Mouse (Mus musculus) B cell, adult 2 months (primary cell): ENCODE data around the gene Tcf25.

Source experiments
- DNase-seq, 2 experiments: peaks; one replicate each; pipeline ENCODE4 v3.0.0; 2022

Tcf25 gene

GRCm38 (mm10) chr8:123352118-123352517, 21.4 kb upstream of the Tcf25 start:
- DNase-seq = no peak

- DNase-seq = no peak
Measured at GRCm38 (mm10) chr8:123352786-123353185, 20.8 kb upstream of the Tcf25 start.

DNA sequence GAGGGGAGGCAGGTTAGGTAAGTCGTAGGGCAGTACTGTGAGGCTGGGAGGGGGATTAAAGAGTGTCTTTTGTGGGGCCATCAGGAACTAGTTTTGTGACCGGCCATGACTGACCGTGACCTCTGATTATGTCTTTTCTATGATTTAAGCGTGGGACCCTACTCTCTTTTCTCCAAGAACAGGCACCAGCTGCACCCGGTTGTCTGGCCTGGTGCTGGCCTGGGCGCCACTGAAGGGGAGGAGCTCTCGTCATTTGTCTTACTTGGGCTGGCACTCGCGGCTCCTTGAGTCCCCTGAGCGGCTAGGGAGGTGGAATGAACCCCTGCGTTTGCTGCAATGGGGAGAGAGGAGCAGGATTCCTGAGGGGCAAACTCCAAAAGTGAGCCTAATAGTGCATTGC, 20.3 kb upstream of the Tcf25 start:
- no peak for DNase-seq

GRCm38 (mm10) chr8:123361082-123361739, 12.3 kb upstream of the Tcf25 start:
- DNase-seq = peak; percentile 80 to 81

GRCm38 (mm10) chr8:123374239-123374578, 656 bp downstream of the Tcf25 start:
- DNase-seq = peak; percentile 98

DNA sequence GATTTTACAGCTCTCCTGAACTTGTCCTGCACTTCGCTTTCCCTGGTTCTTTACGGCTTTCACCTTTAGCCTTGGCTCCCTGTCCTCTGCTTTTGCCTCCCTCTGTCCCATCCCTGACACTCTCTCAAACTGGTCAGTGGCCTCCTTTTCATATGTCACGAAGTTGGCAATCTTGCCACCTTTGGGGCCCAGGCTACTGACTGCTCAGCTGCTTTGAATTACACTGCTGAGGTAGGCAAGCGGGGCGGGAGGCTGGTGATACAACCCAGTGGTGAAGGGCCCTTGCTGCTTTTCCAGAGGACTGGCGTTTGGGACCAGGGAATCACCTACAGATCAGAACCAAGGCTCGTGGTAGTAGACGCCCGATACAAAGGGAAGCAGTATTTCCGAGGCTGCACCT, 2.1 kb downstream of the Tcf25 start:
- no peak for DNase-seq

DNA sequence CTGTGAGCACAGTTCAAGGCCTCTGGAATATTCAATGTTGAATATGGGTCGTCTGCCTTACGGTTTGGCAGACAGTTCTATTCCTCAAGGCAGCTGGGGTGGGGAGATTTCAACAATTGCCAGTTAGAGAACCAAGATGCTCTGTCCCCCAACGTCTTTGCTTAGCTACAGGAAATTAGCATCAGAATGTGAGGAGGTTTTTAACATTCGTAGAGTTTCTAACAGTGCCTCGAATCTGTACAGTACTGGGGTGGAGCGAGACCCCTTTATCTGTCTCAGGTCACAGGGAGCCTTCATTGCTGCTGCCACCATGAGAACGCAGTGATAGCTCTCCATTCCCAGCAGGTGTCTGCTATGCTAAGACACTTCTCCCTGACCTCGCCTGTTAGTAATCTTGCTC, 2.6 kb downstream of the Tcf25 start:
- DNase-seq = no peak

DNA sequence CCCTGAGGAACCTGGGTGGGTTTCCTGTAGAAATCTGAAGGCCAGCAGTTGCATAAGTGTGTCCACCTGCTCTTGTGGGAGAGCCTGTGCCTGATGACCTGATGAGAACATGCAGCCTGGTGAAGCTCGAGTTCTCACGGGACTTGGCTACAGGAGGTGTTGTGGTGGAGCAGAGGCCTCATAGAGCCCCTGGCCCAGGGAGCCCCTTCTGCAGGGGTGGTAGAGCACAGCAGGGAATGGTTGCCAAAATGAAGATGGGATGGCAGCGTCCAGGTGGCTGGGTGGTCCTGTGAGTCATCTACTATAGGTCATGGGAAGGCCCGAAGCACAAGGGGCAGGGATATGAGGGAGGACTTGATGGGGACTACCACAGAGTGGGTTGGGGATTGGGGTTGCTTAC, 8.2 kb downstream of the Tcf25 start:
- no peak for DNase-seq

- DNase-seq = no peak
Measured at GRCm38 (mm10) chr8:123382516-123382915, 9.0 kb downstream of the Tcf25 start.

GRCm38 (mm10) chr8:123384883-123385540, 11.5 kb downstream of the Tcf25 start:
- DNase-seq = peak; percentile 59 to 60

DNA sequence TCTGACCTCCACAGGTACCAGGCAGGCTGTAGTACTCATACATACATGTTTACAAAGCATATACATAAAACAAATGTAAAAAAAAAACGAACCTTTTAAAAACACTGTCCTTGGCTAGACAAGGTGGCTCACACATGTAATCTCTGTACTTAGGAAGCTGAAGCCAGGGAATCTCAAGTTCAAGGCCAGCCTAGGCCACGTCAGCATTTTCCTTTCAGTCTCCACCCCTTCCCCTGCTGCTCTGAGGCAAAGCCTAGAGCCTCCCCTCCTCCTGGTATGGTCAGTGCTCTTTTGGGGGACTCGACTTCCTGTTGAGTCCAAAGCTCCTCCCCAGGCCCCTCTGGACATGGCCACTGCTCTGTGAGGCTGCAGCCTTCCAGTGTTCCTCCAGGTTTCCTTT, 13.5 kb downstream of the Tcf25 start:
- no peak for DNase-seq

GRCm38 (mm10) chr8:123387801-123388200, 14.2 kb downstream of the Tcf25 start:
- no peak for DNase-seq

DNA sequence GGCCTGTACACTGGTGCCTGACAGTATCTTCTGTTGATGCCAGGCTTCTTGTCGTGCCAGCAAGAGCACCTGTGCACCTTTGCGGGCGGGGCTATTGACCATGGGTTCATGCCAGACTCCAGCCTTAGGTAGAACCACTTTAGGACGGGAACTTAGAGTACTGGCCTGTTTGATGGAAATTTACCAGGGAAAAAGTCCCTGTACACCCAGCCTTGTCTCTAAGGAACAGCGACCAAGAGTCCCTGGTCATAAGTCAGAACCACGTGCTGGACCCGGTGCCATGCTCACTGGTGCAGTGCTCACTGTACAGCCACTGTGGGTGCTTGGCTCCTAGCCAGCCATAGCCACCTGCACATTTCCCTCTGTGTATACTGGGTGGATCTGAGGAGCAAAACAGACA, 15.5 kb downstream of the Tcf25 start:
- DNase-seq = no peak

DNA sequence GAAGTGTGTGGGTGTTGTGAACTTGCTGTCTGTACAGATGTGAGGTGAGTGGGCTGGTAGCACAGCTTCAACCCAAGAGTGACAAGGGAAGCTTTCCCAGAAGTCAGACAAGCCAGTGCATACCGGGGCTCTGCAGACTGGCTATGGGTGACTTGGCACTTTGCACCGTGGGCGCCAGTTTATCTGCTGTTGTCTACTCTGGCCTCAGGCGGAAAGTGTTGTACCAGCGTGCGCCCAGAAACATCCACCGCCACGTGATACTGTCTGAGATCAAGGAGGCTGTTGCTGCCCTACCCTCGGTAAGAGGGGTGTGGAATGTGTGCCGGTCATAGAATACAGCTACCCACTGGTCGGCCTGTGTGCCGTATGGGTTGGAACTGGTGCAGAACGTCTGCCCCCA, 24.8 kb downstream of the Tcf25 start:
- DNase-seq = no peak

- no peak for DNase-seq
Measured at GRCm38 (mm10) chr8:123401936-123402335, 28.4 kb downstream of the Tcf25 start.

DNA sequence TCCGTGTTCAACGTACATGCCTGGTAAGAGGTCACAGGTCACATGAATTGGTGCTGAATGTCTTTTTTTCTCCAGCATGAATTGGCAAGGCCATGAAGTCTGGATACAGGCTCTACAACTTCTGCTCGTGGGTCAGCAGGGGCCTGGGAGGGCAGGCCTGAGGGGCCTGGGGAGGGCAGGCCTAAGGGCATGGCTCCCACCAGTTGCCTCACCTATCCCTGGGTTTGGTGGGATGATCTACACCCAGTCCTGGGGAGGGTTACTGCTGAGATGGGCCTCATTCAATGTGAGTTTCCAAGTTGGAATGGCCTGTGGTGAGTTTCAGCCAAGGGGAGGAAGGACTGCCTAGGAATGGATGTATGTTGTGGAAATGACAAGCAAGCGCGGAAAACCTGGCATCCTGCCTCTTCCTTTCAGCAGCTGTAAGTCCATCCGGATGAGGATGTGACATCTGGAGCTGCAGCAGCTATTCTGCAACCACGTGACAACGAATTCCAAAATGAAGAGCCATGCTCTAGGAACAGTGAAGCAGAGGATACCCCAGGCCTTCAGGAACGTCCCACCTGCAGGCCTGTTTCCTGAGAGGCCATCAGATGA, 29.3 kb downstream of the Tcf25 start:
- no peak for DNase-seq

- DNase-seq = no peak
Measured at GRCm38 (mm10) chr8:123404521-123404920, 31.0 kb downstream of the Tcf25 start.

DNA sequence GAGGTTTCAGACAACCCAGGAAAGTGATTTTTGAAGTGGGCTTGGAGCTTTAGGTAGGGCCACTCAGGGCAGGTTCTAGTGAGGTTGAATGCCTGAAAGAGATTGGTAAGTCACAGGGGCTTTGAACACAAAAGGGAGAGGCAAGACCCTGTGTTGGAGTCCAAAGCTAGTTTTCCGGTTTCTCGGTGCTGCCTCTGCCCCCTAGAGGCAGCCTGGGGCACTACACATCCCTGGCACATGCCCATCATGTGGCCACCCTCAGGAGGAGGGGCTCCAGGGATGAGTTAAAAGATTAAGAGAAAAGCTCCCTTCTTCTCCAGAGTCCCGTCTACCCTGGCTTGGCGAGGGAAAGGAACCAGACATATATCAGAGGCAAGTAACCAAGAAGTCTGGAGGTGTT, 33.2 kb downstream of the Tcf25 start, which contains the start of gene Mc1r:
Gene Mc1r (plus strand): TSS at position 322 of the 400 bp plus-strand sequence.
- DNase-seq = peak; percentile 81 to 84

DNA sequence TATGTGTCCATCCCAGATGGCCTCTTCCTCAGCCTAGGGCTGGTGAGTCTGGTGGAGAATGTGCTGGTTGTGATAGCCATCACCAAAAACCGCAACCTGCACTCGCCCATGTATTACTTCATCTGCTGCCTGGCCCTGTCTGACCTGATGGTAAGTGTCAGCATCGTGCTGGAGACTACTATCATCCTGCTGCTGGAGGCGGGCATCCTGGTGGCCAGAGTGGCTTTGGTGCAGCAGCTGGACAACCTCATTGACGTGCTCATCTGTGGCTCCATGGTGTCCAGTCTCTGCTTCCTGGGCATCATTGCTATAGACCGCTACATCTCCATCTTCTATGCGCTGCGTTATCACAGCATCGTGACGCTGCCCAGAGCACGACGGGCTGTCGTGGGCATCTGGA, 34.1 kb downstream of the Tcf25 start:
- DNase-seq = no peak

GRCm38 (mm10) chr8:123408586-123409544, 35.3 kb downstream of the Tcf25 start:
- no peak for DNase-seq

- no peak for DNase-seq
Measured at GRCm38 (mm10) chr8:123410049-123410587, 36.6 kb downstream of the Tcf25 start.

DNA sequence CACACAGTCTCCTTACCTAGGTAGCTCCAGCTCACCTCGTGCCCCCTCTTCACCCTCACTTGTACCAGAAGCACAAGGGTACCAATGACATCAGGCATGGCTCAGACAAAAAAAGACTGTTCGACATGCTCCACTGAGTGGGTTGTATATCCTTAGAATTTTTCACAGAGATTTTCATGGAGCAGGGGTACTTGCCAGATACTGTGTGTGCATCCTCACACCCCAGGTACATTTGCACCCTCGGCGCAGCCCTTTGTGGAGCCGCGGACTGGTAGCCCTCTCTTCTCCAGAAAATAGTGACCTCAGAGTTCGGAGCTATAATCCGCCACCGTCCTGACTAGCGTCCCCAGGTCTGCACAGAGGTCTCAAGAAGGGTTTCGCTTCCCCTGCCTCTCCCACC, 37.2 kb downstream of the Tcf25 start:
- DNase-seq = peak in 1 of 2 experiments; percentile 18

DNA sequence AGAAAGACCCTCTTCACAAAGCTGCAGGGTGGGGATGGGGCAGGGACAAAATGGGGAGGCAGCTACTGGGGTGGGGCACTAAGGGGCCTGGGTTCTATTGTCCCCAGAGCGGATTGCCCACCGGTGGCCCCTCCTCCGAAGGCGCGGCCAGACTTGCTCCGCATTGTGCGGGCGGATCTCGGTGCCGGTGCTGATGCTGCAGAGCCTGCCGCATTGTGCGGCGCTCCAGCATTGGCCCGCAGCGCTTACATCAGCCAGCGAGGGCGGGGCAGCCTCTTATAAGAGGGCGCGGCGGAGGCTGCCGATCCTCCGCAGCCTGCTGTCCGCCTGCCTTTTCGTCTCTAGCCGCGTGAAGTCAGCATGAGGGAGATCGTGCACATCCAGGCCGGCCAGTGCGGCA, 37.7 kb downstream of the Tcf25 start, which contains the start of gene Tubb3:
Gene Tubb3 (plus strand): TSS at position 179 of the 400 bp plus-strand sequence.
- peak; percentile 52 to 57 for DNase-seq
